Mouse (Mus musculus) kidney, postnatal 0 days (tissue): ENCODE measurements around the gene Rai14. TPM values are rescaled to one million over a fixed set of nuclear protein-coding genes. Genes with fewer than 3 reads are reported as not detected.
A peak's percentile ranks its signal among the peaks of the same experiment; 100 is the strongest.

Source experiments
- ATAC-seq: fragments of 200-750 bp; cut with Nextera tagmentation; replicated peaks from 2 replicates; pipeline ENCODE4 v1.8.0; 2017; ENCODE audit warnings: low read depth, moderate number of reproducible peaks, moderate TSS enrichment, moderate library complexity; ENCODE audit not compliant: low FRiP score
- DNase-seq: peaks from one replicate; pipeline ENCODE4 v3.0.0-alpha.2; 2016; ENCODE audit warnings: low spot score
- H3K27ac ChIP-seq: fragments of 300-500 bp; sonication (generic); 2 replicates; pipeline ENCODE4 v1.5.1; 2014; ENCODE audit warnings: mild to moderate bottlenecking
- H3K27me3 ChIP-seq: fragments of 300-500 bp; sonication (generic); 2 replicates; pipeline ENCODE4 v1.6.1; 2014; ENCODE audit warnings: low read length, mixed read lengths; ENCODE audit not compliant: insufficient read depth
- H3K36me3 ChIP-seq: fragments of 300-500 bp; sonication (generic); 2 replicates; pipeline ENCODE4 v1.6.1; 2014; ENCODE audit warnings: low read length, mixed read lengths; ENCODE audit not compliant: insufficient read depth
- H3K4me1 ChIP-seq: fragments of 300-500 bp; sonication (generic); replicated peaks from 2 replicates; pipeline ENCODE4 v1.6.1; 2014; ENCODE audit warnings: antibody characterized with exemption, low read length, mixed read lengths; ENCODE audit not compliant: insufficient read depth
- H3K4me2 ChIP-seq: fragments of 300-500 bp; sonication (generic); 2 replicates; pipeline ENCODE4 v1.6.1; 2014; ENCODE audit warnings: mild to moderate bottlenecking, low read length, moderate library complexity, mixed read lengths
- H3K4me3 ChIP-seq: fragments of 300-500 bp; sonication (generic); replicated peaks from 2 replicates; pipeline ENCODE4 v1.5.1; 2014; ENCODE audit warnings: low read depth, low read length
- H3K9ac ChIP-seq: fragments of 300-500 bp; sonication (generic); 2 replicates; pipeline ENCODE4 v1.6.1; 2014; ENCODE audit warnings: low read depth, low read length
- H3K9me3 ChIP-seq: fragments of 300-500 bp; sonication (generic); replicated peaks from 2 replicates; pipeline ENCODE4 v1.6.1; 2016; ENCODE audit warnings: low read length, inconsistent platforms, mixed read lengths
- CTCF ChIP-seq: IDR thresholded peaks from 2 replicates; pipeline ENCODE4 v1.5.1; 2016; ENCODE audit warnings: antibody characterized with exemption, low read depth, mild to moderate bottlenecking, moderate library complexity
- WGBS: fragments of 180-500 bp; shearing (Covaris S2); extraction: QIAGEN DNeasy Blood & Tissue Kit; methylation state at CpG from one replicate; pipeline ENCODE4 v1.1.7; 2014; 5-methylcytosine and 5-hydroxymethylcytosine counted together
- polyA plus RNA-seq: library from polyadenylated mRNA; unstranded; fragments of >200 nt; fragmentation: Nextera tagmentation; extraction: Ambion mirVana; gene quantifications from 2 replicates; pipeline ENCODE4 v1.2.1, GENCODE M21; 2015

Gene Rai14
- polyA plus RNA-seq, 1 experiment from 2014 or later: 38.5 TPM

DNA sequence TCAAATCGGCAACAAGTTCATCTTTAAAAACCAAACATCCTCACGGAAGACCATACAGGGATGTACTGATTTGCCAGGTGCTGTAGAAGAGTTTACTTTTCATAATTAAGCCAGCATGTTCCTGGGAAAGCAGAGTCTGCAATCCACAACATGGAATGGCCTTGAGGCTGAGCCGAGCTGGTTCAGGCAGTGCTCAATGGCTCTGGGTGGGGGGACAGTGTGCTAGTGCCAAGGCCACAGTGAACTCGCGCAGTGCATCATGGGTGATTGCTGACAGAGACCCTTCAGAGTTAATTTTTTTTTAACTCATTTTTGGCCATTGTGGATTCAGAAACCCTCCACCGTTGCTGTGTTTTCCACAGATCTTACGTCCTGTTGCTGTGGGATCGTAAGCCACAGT is 10.1 kb downstream of the Rai14 start:
- ATAC-seq (no peak), DNase-seq (no peak)
- H3K27me3 ChIP-seq: no peaks in the 10 kb centered on the region
- no peaks in the 10 kb centered on the region for H3K9me3 ChIP-seq
- H3K27ac ChIP-seq: no peak overlapping the region
- H3K4me2 ChIP-seq: no peak overlapping the region
- no peak overlapping the region for H3K9ac ChIP-seq
- 89% methylated on average over 8 of the region's 8 CpGs for WGBS
- no peak overlapping the region for H3K4me3 ChIP-seq
- no peak for TF ChIP-seq CTCF
- peaks cover 5% of the 10 kb centered on the region for H3K4me1 ChIP-seq
- peaks cover 8% of the 10 kb centered on the region for H3K36me3 ChIP-seq

DNA sequence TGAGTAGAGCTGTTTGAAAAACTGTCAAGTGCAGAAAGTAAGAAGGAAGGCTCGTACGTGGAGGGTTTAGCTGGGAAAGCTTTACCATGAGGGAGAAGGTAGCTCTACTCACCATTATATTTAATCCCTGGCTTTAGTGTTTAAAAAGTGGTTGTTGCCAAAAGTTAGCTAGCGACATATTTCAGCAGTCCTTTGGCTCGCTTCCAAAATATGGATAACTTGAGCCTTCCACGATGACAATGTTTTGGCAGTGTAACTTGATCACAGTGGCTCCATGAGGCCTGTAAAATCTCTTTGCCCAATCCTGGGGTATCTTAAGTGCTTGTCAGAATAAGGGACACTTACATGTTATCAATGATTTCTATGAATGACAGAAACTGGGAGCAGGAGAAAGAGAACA is 12.9 kb downstream of the Rai14 start:
- Histone ChIP-seq H3K9me3 (no peaks in the 10 kb centered on the region), H3K4me1 (peaks cover 5% of the 10 kb centered on the region), H3K27ac (no peak overlapping the region), H3K4me3 (no peak overlapping the region), H3K9ac (no peak overlapping the region), H3K36me3 (no peaks in the 10 kb centered on the region), H3K27me3 (no peaks in the 10 kb centered on the region), H3K4me2 (no peak overlapping the region)
- WGBS: 57% methylated on average over 5 of the region's 5 CpGs
- no peak for TF ChIP-seq CTCF
- ATAC-seq (no peak), DNase-seq (no peak)

DNA sequence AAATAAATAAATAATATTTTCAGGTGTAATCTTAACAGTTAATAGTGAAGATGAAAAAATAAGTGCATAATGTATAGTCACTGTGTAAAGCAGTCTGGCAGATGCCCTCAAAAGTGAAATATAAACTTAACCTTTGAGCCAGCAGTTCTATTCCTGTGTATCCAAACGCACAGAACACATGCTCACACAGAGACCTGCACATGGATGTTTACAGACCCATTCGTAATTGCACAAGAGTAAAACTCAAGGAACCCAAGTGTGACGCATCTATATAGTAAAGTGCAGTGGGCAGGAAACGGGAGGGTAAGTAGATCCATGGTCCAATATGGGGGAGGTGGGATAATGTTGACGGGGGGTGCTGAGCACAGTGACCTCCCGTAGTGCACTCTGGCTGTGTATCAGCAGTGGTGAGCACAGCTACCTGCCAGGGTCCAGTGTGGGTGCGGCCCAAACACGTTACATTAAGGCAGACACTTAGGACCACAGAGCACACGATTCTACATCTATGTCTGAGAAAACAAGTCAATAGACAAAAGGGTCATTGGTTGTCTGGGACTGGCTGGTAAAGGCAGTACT is 13.4 kb downstream of the Rai14 start:
- no peak overlapping the region for H3K4me3 ChIP-seq
- H3K36me3 ChIP-seq: no peaks in the 10 kb centered on the region
- H3K9me3 ChIP-seq: no peaks in the 10 kb centered on the region
- DNase-seq: no peak
- peak; percentile 40; the same call in 1 of the 2 replicates for ATAC-seq
- no peak overlapping the region for H3K9ac ChIP-seq
- TF ChIP-seq CTCF: no peak
- peaks cover 5% of the 10 kb centered on the region for H3K4me1 ChIP-seq
- 56% methylated on average over 9 of the region's 9 CpGs for WGBS
- H3K27me3 ChIP-seq: no peaks in the 10 kb centered on the region
- no peak overlapping the region for H3K27ac ChIP-seq
- H3K4me2 ChIP-seq: no peak overlapping the region

DNA sequence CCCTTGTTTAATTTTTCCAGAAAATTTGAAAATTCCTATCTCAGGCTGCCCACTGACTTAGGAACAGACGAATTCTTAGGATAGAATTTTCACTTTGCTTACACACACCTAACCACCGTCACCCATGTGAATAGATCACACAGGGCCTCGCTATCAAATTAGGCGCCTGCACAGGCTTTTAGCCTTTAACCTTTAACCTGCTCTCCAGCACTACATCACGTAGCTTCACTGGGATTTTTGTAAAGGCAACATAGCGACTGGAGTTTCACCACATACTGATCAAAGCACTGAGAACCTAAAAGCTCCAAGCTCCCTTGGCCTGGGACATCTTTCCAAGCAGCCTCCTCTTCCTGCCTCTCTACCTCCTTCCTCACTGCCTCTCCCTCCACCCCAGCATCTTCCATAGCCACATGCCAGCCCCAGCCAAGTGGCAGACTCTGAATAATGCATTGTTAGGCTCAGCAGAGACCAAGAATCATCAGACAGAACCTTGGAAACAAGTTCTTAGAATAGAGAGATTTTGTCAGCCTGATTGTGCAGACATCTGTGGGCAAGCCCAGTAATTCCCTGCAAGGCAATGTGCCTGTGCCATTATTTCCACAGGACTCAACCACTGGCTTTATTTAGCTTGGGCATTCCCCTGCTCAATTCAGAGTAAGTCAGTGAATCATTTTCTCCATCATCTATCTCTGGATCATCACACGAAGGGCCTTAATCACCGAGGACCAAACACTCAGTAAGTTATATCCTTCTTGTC is 17.8 kb downstream of the Rai14 start:
- H3K9me3 ChIP-seq: no peaks in the 10 kb centered on the region
- H3K27me3 ChIP-seq: no peaks in the 10 kb centered on the region
- TF ChIP-seq CTCF: no peak
- WGBS: 68% methylated on average over 8 of the region's 8 CpGs
- H3K36me3 ChIP-seq: no peaks in the 10 kb centered on the region
- DNase-seq (no peak), ATAC-seq (no peak)
- no peak overlapping the region for H3K4me2 ChIP-seq
- H3K9ac ChIP-seq: no peak overlapping the region
- no peaks in the 10 kb centered on the region; the same call in 1 of the 2 replicates for H3K4me1 ChIP-seq
- no peak overlapping the region for H3K27ac ChIP-seq
- H3K4me3 ChIP-seq: no peak overlapping the region

DNA sequence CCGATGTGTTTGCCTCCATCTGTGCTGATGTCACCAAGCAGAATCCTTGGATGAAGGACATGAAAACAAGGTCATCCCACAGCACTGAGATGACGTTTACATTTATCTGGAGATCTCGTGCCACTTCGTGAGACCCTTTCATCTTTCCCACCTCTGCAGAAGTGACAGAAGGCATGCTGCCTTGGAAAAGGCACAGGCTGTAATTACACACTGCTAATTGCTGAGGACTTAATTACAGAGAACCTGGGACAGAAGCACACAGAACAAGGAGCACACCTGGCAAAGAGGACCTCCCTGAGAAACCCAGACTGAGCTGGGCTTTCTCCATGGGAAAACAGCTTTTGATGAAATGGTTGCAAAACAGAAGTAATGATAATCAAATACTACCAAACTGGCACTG is 21.8 kb downstream of the Rai14 start:
- TF ChIP-seq CTCF: no peak
- H3K36me3 ChIP-seq: peaks cover 7% of the 10 kb centered on the region; the same call in 1 of the 2 replicates
- H3K27me3 ChIP-seq: no peaks in the 10 kb centered on the region
- H3K9me3 ChIP-seq: no peaks in the 10 kb centered on the region
- H3K27ac ChIP-seq: no peak overlapping the region
- ATAC-seq (no peak), DNase-seq (no peak)
- H3K4me1 ChIP-seq: peaks cover 15% of the 10 kb centered on the region
- no peak overlapping the region for H3K9ac ChIP-seq
- no peak overlapping the region for H3K4me2 ChIP-seq
- WGBS: 28% methylated on average over 4 of the region's 4 CpGs
- H3K4me3 ChIP-seq: no peak overlapping the region

- peak; percentile 85 for DNase-seq
- Histone ChIP-seq H3K9me3 (no peaks in the 10 kb centered on the region), H3K4me2 (no peak overlapping the region), H3K4me3 (no peak overlapping the region), H3K27me3 (no peaks in the 10 kb centered on the region), H3K36me3 (peaks cover 13% of the 10 kb centered on the region; the same call in 1 of the 2 replicates), H3K4me1 (peaks cover 24% of the 10 kb centered on the region), H3K9ac (no peak overlapping the region), H3K27ac (no peak overlapping the region)
- ATAC-seq: no peak
- WGBS: 36% methylated on average over 6 of the region's 6 CpGs
- no peak for TF ChIP-seq CTCF
These were observed 22.9 kb downstream of the Rai14 start for GRCm38 (mm10) chr15:10691481-10691880.
